Mouse (Mus musculus) CH12.LX (cell line): ENCODE results near the gene St7.

Experiments used
- CHD2 ChIP-seq: IDR thresholded peaks from 2 replicates; pipeline ENCODE4 v1.6.1; 2011; ENCODE audit warnings: low read length, improper control_type of control experiment
- CTCF ChIP-seq, 2 experiments: IDR thresholded peaks in 1 of 2; conservative IDR thresholded peaks in 1 of 2; 2 replicates each; pipeline ENCODE4 v1.5.1; 2011 to 2012; ENCODE audit warnings: low read depth in 2 of 2, low read length in 2 of 2, improper control_type of control experiment in 1 of 2, inconsistent platforms in 1 of 2, mild to moderate bottlenecking in 1 of 2, moderate library complexity in 1 of 2
- ELF1 ChIP-seq: IDR thresholded peaks from 2 replicates; pipeline ENCODE4 v1.6.1; 2014; ENCODE audit warnings: low read depth, mild to moderate bottlenecking, inconsistent platforms, low read length, improper control_type of control experiment
- EP300 ChIP-seq: IDR thresholded peaks from 2 replicates; pipeline ENCODE4 v1.6.1; 2011; ENCODE audit warnings: low read length, improper control_type of control experiment
- HCFC1 ChIP-seq: IDR thresholded peaks from 2 replicates; pipeline ENCODE4 v1.6.1; 2012; ENCODE audit warnings: low read depth, mild to moderate bottlenecking, inconsistent platforms, low read length, improper control_type of control experiment
- KAT2A ChIP-seq: IDR thresholded peaks from 2 replicates; pipeline ENCODE4 v1.6.1; 2012; ENCODE audit warnings: low read length, improper control_type of control experiment, inconsistent platforms; ENCODE audit not compliant: insufficient replicate concordance
- MAFK ChIP-seq: IDR thresholded peaks from 2 replicates; pipeline ENCODE4 v1.6.1; 2011; ENCODE audit warnings: low read length, improper control_type of control experiment; ENCODE audit not compliant: insufficient replicate concordance
- NRF1 ChIP-seq: IDR thresholded peaks from 2 replicates; pipeline ENCODE4 v1.6.1; 2014; ENCODE audit warnings: low read depth, mild to moderate bottlenecking, inconsistent platforms, low read length, improper control_type of control experiment, moderate library complexity
- POLR2AphosphoS2 ChIP-seq: IDR thresholded peaks from 2 replicates; pipeline ENCODE4 v1.6.1; 2011; ENCODE audit warnings: low read depth, low read length, improper control_type of control experiment
- USF1 ChIP-seq: IDR thresholded peaks from 2 replicates; pipeline ENCODE4 v1.6.1; 2014; ENCODE audit warnings: low read depth, mild to moderate bottlenecking, inconsistent platforms, low read length, improper control_type of control experiment

GRCm38 (mm10) chr6:17824735-17825134 is 132.0 kb downstream of the St7 start:
- TF ChIP-seq NRF1 (no peak), KAT2A (no peak), EP300 (no peak), HCFC1 (no peak), CTCF (conservative IDR thresholded peaks at IDR 0.05 in 1 of 2, IDR thresholded peaks at IDR 0.05 in 1 of 2; ENCODE audit: low read depth in 2 of 2, low read length in 2 of 2) (no peak), CHD2 (no peak), MAFK (no peak), ELF1 (no peak), USF1 (no peak), POLR2AphosphoS2 (no peak)
